Mouse (Mus musculus) retina, embryonic 14.5 days (tissue): ENCODE results near the gene Slc16a9.

Experiments
- DNase-seq: peaks from one replicate; pipeline ENCODE4 v3.0.0-alpha.2; 2015; ENCODE audit warnings: low spot score

The Slc16a9 gene

DNA sequence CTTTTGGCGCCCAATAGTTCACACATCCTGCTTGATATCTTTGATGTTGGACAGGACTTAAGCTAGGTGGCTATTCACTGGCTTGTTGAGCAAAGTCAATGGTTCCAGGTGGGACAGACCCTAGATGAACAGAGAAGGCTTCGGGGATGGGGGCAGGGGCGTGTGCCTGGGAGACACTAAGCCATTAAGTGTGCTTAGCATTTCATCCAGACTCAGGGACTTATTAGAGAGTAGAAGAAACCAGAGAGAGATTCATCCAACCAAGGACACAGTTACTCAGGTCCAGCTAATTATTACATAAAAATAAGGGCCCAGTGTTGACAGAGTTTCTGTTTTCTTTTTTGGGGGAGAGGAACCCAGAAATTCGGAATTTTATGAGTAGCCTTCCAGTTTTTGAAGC is 5.5 kb downstream of the Slc16a9 start:
- DNase-seq: no peak

DNA sequence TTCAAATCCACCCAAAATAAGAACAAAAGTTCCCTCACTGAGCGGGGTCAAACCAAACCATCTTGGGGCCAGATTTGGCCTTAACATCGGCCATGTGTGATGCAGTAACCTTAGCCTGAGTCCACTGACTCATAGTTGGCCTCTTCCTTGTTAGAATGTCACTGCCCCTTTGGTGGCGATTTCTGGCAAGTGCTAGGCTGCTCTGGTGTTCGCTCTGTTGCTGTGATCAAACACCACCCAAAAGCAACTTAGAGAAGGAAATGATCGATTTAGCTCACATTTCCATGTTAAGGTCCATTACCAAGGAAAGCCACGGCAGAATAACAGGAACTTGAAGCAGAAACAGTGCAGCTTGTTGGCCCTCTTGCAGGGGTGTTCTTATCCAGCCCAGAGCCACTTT is 5.9 kb downstream of the Slc16a9 start:
- no peak for DNase-seq

DNA sequence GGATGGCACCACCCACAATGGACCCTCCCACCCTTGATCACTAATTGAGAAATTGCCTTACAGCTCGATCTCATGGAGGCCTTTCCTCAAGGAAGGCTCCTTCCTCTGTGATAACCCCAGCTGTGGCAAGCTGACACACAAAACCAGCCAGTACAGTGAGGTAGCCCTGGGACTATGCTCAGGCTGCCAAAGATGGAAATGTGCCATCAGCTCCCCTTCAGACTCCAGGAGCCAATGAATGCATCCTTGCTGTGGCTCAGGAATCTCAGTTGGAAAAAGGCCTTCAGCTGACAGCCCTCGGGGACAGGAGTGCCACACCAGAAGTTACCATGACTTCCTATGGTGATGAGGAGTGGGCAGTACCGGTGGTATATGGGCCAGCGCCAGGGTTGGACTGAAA is 9.8 kb downstream of the Slc16a9 start:
- DNase-seq: no peak

DNA sequence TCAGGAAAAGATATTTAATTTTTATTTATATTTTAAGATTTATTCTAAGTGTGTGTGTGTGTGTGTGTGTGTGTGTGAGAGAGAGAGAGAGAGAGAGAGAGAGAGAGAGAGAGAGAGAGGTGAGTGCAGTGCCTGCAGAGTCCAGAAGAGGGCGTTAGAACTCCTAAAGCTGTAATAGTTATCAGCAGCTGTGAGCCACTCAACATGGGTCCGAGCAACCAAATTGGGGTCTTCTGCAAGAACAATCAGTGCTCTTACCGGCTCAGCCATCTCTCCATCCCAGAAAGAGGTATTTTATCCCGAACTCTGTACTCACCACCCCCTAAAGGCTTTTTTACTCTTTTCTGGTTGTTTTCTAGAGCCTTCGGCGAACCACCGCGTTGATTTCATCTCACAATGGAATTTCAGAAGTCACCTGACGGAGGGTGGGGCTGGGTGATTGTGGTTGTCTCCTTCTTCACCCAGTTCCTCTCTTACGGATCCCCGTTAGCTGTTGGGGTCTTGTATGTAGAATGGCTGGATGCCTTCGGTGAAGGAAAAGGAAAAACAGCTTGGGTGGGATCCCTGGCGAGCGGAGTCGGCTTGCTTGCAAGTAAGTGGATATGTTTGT is 10.8 kb downstream of the Slc16a9 start:
- DNase-seq: no peak

DNA sequence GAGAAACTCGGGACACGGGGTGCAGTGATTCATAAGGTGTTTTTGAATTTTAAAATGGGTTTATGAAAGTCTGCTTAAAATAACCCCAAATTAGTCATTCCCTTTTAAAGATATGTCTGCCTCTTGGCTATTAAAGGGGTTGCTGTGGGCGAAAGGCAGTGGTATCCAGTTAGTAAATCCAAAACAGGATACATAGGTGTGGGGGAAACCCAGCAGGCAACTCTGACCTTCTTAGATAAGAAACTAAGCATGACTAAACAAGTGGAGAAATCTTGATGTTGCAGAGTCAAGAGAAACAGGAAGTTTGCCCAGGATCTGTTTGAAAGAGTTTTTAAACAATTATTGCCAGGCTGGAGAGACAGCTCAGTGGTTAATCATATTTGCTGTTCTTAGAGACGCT is 12.1 kb downstream of the Slc16a9 start:
- DNase-seq: no peak

DNA sequence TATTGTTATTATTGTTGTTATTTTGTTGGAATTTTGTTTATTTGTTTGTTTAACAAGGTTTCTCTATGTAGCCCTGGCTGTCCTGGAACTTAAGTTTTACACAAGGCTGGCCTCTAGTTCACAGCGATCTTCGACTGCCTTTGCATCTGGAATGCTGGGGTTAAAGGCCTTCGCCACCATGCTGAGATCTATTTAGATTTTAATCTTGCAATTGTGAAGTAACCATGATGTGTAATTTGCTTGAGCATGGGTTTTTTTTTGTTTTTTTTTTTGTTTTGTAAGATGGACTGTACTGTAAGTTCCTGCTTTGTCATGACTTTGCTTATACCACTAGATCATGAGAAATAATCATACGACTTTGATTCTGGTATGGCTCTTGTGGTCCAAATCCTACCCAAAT is 16.0 kb downstream of the Slc16a9 start:
- peak; percentile 72 for DNase-seq

DNA sequence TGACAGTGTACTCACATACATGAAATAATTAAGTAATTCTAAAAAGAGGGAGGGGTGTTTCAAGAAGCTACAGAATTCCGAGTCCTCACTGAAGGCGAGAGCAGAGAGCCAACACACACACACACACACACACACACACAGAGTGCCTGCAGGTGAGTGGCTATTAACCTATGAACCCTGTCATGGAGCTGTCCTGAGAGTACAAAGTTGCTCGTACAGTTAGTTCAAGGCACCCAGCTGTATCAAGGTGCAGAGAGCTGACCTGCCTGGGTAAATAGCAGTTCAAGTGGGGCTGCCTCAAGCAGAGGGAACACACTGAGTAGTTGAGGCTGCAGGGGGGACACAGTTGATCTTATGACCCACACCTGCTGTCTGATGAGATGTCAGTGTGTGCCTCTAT is 17.2 kb downstream of the Slc16a9 start:
- no peak for DNase-seq

GRCm38 (mm10) chr10:70263681-70264189 is 18.8 kb downstream of the Slc16a9 start:
- DNase-seq: no peak

GRCm38 (mm10) chr10:70264337-70265036 is 19.6 kb downstream of the Slc16a9 start:
- DNase-seq: no peak

GRCm38 (mm10) chr10:70266501-70266900 is 21.6 kb downstream of the Slc16a9 start:
- DNase-seq: no peak

DNA sequence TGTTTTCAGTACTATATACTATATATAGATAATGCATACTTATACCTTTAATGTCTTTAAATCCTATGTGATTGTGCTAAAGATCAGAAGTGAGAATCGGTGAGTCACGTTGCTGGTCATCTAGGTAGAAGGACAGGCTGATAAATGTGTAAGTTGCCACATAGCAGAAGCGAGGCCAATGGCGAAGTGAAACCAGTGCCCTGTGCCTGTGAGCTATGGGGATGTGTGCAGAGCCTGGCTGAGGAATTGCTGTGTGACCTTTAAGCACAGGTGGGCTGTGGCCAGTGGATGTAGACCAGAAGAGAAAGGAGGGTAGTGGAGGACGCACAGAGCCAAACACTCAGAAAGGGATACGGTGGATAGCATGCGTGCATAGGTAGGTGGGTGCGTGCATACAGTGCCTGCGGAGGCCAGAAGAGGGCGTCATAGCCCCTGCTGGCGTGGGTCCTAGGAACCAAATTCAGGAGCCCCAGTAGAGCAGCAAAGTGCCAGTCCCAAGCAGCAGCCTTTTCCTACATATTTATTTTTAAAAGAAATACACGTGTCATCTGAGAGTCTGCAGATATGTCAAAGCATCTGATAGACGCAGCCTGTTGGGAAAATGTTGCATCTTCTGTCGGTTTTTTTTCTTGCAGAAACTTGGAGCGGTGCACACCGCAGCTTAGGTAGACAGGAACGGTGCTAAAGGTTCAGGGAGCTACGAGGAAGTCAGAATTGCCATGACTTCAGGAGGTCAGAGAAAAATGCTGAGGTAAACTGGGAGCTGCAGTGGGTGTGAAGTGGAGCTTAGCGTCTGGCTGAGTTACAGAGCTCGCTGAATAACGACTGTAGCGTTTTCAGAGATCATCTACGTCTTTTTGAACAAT is 23.9 kb downstream of the Slc16a9 start:
- DNase-seq: no peak

- DNase-seq: no peak
Observed at GRCm38 (mm10) chr10:70269447-70269787, 24.5 kb downstream of the Slc16a9 start.

- DNase-seq: no peak
Observed at GRCm38 (mm10) chr10:70276678-70277077, 31.8 kb downstream of the Slc16a9 start.

DNA sequence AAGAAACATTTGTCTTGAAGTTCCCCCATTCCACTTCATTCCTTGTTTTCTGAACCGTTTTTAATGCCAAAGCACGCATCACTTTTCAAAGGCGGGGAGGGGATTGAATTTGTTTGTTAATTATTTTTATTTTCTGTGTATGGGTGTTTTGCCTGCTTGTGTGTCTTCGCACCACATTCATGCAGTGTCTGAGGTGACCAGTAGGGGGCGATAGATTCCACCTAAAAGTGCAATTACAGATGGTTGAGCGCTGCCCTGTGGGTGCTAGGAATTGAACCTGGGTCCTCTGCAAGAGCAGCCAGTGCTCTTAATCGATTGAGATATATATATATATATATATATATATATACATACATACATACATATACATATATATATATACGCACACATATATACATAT is 34.4 kb downstream of the Slc16a9 start:
- DNase-seq: peak; percentile 20

- no peak for DNase-seq
Observed at GRCm38 (mm10) chr10:70287825-70288235, 42.9 kb downstream of the Slc16a9 start.

GRCm38 (mm10) chr10:70288406-70289327 is 43.8 kb downstream of the Slc16a9 start:
- no peak for DNase-seq

DNA sequence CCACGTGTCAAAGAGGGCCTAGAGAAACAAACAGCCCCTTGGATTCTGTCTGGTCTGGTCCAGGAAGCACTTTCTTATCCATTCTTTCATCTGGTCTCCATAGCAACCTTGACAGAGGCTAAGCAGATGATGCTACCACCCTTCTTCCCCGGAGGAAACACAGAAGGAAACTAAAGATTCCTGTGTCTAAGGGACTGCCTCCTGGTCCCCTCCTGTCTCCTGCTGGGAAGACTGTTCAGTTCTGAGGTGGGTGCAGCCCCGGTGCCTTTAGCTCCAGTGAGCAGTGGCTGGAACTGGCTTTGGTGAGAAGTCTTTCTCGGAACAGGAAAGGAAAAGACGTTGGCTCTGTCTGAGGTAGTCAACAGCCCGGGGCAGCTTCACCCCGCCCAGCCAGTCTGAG is 47.1 kb downstream of the Slc16a9 start:
- DNase-seq: no peak

GRCm38 (mm10) chr10:70294094-70294493 is 49.2 kb downstream of the Slc16a9 start:
- no peak for DNase-seq

- DNase-seq: peak; percentile 95
Observed at GRCm38 (mm10) chr10:70296531-70297366, 51.8 kb downstream of the Slc16a9 start.

DNA sequence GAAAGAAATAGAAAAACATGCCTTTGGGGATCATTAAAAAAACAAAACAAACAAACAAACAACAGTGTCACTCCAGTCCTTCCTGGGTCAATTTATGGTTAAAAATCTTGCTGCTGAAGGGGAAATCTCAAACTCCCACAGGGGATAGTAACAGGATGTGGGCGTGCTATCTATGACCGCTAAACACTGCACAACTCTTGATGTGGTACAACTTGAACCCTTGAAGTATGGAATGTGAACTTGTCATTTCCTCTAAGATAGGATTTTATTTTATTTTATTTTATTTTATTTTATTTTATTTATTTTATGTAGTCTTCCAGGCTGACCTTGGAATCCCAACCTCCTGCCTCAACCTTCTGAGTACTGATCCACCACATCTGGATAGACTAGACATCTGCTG is 54.2 kb downstream of the Slc16a9 start:
- DNase-seq: no peak

DNA sequence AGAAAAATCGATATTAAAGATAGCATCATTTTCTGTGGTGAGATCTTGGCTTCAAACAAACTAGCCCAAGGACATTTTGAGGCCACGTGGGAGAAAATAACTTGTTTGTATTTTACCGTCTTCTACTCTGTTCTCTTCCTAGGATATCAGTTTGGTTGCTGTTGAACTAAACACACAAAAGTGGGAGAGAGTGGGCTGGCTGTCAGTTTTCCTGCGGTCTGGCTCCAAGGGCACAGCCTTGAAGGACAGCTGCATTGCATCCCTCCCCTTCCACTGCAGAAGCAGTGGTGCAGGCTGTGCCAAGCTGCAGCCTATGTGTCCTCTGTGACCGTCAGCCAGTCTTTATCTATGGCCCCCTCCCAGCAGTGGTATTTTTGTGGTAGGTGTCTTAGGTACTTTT is 54.8 kb downstream of the Slc16a9 start:
- no peak for DNase-seq
